Mouse (Mus musculus) adrenal gland, adult (tissue): Measurements from ENCODE around the gene Tma7.
A peak's percentile ranks its signal among the peaks of the same experiment; 100 is the strongest.

Experiments used
- DNase-seq, 2 experiments: peaks; one replicate each; pipeline ENCODE4 v3.0.0; 2022 to 2023; ENCODE audit warnings: low spot score in 1 of 2; ENCODE audit not compliant: inconsistent age in 2 of 2

The Tma7 gene

GRCm38 (mm10) chr9:109049996-109050673 lies 32.3 kb downstream of the Tma7 start:
- peak in 1 of 2 experiments; percentile 24 for DNase-seq

- DNase-seq = no peak
Measured at GRCm38 (mm10) chr9:109049316-109049715, 33.1 kb downstream of the Tma7 start.

GRCm38 (mm10) chr9:109046306-109046705 lies 36.1 kb downstream of the Tma7 start:
- peak; percentile 71 to 87 for DNase-seq

GRCm38 (mm10) chr9:109041351-109041750 lies 41.0 kb downstream of the Tma7 start:
- DNase-seq = no peak

- DNase-seq = no peak
Measured at GRCm38 (mm10) chr9:109040906-109041305, 41.5 kb downstream of the Tma7 start.

- DNase-seq = no peak
Measured at GRCm38 (mm10) chr9:109040216-109040615, 42.2 kb downstream of the Tma7 start.

- DNase-seq = no peak
Measured at GRCm38 (mm10) chr9:109039681-109040080, 42.7 kb downstream of the Tma7 start.

- peak; percentile 75 to 87 for DNase-seq
Measured at GRCm38 (mm10) chr9:109038901-109039364, 43.5 kb downstream of the Tma7 start.

GRCm38 (mm10) chr9:109038086-109038895 lies 44.1 kb downstream of the Tma7 start, which contains the start of gene Shisa5:
Shisa5 (plus strand) TSS chr9:109038565.
- DNase-seq = peak; percentile 86 to 94

GRCm38 (mm10) chr9:109032435-109032834 lies 50.0 kb downstream of the Tma7 start:
- no peak for DNase-seq

GRCm38 (mm10) chr9:109031686-109032085 lies 50.7 kb downstream of the Tma7 start:
- DNase-seq = no peak

GRCm38 (mm10) chr9:109031001-109031400 lies 51.4 kb downstream of the Tma7 start:
- DNase-seq = no peak

- DNase-seq = no peak
Measured at GRCm38 (mm10) chr9:109030312-109030711, 52.1 kb downstream of the Tma7 start.

- DNase-seq = peak in 1 of 2 experiments; percentile 3
Measured at GRCm38 (mm10) chr9:109028919-109029318, 53.5 kb downstream of the Tma7 start.

- no peak for DNase-seq
Measured at GRCm38 (mm10) chr9:109028421-109028820, 54.0 kb downstream of the Tma7 start.

- DNase-seq = peak in 1 of 2 experiments; percentile 2
Measured at GRCm38 (mm10) chr9:109027521-109027920, 54.9 kb downstream of the Tma7 start.
